Mouse (Mus musculus) heart, postnatal 25 days (tissue): ENCODE measurements around the gene Arl4a. TPM values are rescaled to one million over a fixed set of nuclear protein-coding genes. Genes with fewer than 3 reads are reported as not detected.

Source experiments
- DNase-seq: peaks from one replicate; pipeline ENCODE4 v3.0.0; 2022; ENCODE audit warnings: low spot score
- intact Hi-C: fragments of 180-260 bp; cut with DNase I; formaldehyde crosslinking; loops from one replicate; pipeline ENCODE4 v1.15.1; 2025
- total RNA-seq, 2 experiments: library from RNA; stranded (reverse); gene quantifications; 2 replicates each; pipeline ENCODE4 v1.2.3; 2021

Gene Arl4a
- total RNA-seq, 2 experiments from 2014 or later = 19.6 to 22.0 TPM

DNA sequence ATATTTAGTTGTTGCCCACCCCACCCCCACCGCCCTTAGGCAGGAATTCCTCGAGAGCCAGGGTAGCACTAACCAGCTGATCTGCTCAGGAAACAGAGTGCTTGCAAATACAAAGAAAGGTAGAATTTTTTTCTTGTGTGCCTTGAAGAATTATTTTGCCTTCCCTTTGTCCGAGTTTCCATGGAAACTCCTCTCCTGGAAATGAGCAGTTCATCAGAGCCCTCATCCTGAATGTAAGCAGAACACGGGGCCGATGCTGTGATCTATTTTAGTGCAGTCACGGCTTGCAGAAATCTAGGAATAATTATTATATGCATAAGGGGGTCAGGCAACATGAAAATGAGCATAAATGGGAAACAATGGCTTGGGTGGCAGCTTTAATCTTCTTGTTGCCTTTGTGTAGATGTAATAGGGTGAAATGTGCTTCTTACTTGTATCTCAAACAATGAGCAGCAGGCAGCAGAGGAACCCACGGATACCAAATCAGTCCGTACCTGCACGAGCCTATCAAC lies 61.9 kb downstream of the Arl4a start:
- DNase-seq = no peak
- intact Hi-C loops = no loop called here

DNA sequence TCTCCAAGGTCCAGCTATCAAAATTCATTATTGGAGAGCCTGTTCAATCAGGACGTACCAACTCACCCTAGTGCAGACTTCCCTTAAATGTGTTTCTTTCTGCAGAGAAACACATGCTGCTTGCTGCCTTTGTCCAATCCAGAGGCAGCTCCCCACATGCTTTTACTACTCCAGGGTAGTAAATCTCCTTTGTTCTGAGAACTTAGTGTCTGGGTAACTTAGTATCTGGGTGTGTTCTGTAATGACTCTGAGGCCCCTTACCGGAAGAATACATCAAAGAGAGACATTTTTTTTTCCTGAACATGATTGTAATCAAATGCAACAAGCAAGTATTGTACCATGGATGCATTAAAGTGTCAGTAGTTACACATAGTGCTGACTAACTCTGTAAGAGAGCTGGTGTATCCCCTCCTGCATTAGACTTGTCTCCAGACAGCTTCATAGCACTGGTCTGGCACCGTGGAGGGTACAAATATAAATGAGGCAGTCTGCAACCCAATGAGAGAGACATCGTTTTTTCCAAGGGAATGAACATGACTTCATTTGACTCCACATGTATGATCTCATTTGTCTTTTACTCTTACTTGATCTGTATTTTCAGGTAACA lies 62.7 kb downstream of the Arl4a start:
- DNase-seq = no peak
- intact Hi-C loops = no loop called here

DNA sequence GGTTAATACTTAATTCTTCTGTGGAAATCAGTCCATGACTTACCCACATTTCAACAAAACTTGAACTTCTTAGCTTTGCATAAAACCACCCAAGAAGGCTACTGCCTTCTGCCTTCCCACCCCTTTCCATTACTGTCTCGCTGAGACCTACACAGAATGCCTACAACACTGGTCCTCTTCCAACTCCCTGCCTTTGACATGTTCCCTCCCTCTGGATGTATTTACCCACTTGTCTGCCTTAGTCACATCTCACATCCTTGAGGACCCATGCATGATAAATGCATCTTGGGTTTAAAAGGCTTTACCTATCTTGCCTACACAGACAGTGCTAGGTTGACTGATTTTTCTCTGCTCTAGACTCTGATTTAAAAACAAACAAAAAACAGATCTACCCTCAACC lies 63.6 kb downstream of the Arl4a start:
- intact Hi-C loops = no loop called here
- no peak for DNase-seq

DNA sequence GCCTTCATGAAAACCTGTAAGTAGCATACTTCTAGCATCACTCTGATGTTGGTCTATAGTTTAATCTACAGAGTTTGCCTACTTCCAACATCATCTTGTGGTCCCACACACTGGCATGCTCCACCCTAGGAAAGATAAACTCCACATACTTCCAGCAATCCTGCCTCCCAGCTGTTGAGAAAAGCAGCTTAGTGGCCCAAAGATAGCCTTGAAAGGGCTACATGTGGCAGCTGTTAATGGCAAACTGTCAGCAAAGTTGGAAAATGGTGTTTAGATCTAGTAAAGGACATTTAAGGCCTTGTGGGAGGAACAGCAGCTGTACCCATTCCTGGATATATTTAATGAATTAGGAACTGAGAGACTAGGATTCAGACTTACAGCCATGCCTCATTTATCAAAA lies 68.3 kb downstream of the Arl4a start:
- intact Hi-C loops = no loop called here
- DNase-seq = no peak

DNA sequence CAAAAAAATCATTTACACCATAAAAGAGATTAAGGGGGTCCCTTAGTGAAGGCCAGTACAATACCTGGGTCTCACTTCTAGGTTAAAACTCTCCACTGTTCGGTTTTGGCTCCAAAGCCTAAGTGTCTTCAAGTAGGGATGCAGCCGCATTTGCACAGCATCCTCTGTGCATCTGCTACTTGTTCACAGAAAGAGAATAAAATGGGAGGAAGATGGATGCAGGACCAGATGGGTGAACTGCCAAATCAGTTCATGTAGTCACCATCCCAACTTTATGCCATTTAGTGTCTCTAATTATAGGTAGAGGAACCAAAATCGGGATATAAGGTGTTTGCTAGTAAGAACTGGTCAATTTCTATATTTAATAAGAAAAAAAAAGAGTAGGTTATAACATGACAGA lies 69.7 kb downstream of the Arl4a start:
- intact Hi-C loops = no loop called here
- no peak for DNase-seq

DNA sequence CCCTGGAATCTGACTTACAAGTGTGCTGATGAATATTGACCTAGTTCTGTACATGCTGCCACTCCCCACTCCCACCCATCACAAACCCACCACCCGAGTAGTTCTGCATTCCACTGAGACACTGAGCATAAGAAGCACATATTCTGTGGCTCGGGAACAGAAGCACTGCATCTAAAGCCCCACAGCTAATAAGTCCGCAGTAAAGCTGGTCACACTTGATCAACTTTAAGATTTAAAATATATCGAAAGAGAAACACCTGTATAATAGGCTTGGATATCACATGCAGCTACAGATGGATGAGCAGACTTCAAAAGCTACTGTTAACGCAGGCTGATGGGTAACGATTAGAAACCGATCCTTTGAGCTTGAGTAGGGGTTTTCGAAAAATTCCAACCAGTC lies 78.7 kb downstream of the Arl4a start:
- no peak for DNase-seq
- intact Hi-C loops = no loop called here

DNA sequence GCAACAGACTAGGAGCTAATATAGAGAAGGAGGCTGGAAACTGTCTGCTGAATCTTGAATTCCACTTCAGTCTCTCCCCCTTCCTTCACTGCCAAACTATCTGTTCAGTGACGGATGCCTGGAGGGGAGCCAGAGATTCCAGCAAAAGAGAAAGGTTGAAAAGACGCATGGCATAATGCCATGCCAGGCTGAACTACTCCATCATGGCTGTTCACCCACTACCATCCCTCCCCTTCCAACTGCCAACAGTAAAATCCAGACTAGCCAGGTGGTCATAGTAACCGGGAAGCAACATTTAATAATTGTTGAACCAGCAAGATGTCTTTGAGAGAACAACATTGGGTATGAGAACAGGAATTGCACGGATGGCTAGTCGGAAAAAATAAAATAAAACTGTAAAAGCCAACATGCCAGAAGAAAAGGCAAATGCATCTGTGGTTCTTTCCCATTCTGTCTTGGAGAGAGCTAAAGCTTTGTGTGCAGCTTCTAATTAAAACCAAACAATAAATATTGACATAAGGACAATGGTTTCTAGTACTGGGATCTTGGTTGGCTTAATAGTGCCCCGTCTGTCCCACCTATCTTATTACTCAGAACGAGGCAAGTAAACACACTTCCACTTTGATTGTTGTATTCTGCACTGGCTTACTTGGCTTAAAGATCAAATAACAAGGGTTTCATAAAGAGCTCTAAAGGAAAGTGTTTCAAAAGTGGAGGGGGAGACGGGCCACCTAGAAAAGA lies 79.7 kb downstream of the Arl4a start:
- DNase-seq = no peak
- intact Hi-C loops = no loop called here

DNA sequence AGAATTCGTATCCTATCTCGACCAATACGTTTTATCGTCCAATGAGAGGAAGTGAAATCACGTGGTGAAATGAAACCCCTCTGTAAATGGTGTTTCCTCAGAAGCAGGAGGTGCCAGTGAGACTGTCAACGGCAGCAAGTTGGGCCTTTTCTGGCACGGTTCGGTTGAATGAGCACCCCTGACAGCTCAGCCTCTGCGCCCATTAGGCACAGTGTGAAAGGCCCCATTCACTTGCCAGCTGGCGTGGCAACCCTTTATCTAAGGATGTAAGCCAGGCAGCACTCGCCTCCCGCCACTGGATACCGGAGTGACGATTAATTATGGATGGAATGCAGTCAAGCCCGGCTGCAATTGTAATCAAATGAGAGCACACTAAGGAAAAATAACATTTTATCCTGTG lies 81.4 kb downstream of the Arl4a start:
- intact Hi-C loops = no loop called here
- peak; percentile 5 for DNase-seq

Other genes starting within 250 kb of the Arl4a start
- gene Scin, start 96.2 kb upstream of the Arl4a start, total RNA-seq = 1 to 10 TPM in 1 of 2 experiments, under 1 TPM in 1; 0.94 to 1.2 TPM
- 10 to 100 TPM; 40.6 to 43.2 TPM for gene Lsmem1, start 161.5 kb upstream of the Arl4a start, total RNA-seq
- 10 to 100 TPM; 75.2 to 75.9 TPM for gene Ifrd1, start 210.5 kb upstream of the Arl4a start, total RNA-seq